Mouse (Mus musculus): Measurements from ENCODE around the gene Cables2. TPM values are rescaled to one million over a fixed set of nuclear protein-coding genes. Genes with fewer than 3 reads are reported as not detected.
A peak's percentile ranks its signal among the peaks of the same experiment; 100 is the strongest.

Gene Cables2
- total and polyA plus RNA-seq, 2 experiments, result 8.9 to 29.2 TPM

- DNase-seq (ENCODE audit: extremely low read depth, low read depth, low spot score), result no peak
- H3K79me2 ChIP-seq (ENCODE audit: control insufficient read depth, insufficient read depth, low read length), result no peaks in the 10 kb centered on the region
- H3K27me3 ChIP-seq (ENCODE audit: control insufficient read depth, insufficient read depth, low read length), result no peaks in the 10 kb centered on the region
- no peaks in the 10 kb centered on the region for H3K4me1 ChIP-seq (ENCODE audit: control insufficient read depth, insufficient read depth, low read length)
- no peak overlapping the region for H3K4me3 ChIP-seq (ENCODE audit: insufficient read depth, low read depth, low read length)
- H3K27ac ChIP-seq (replicated peaks; ENCODE audit: insufficient read depth, low read depth, low read length), result no peak overlapping the region
- WGBS, result 85% methylated on average over 12 of the region's 12 CpGs
- no peak overlapping the region for H3K9ac ChIP-seq (ENCODE audit: low read depth, low read length)
- TF ChIP-seq CTCF (IDR thresholded peaks at IDR 0.05; ENCODE audit: low read depth, low read length) (no peak), POLR2A (IDR thresholded peaks at IDR 0.05; ENCODE audit: extremely low read depth, insufficient read depth, low read length) (no peak)
- no peaks in the 10 kb centered on the region for H3K36me3 ChIP-seq (ENCODE audit: control insufficient read depth, insufficient read depth, low read length)
Measured at GRCm38 (mm10) chr2:180303468-180303867, 30.2 kb upstream of the Cables2 start.

DNA sequence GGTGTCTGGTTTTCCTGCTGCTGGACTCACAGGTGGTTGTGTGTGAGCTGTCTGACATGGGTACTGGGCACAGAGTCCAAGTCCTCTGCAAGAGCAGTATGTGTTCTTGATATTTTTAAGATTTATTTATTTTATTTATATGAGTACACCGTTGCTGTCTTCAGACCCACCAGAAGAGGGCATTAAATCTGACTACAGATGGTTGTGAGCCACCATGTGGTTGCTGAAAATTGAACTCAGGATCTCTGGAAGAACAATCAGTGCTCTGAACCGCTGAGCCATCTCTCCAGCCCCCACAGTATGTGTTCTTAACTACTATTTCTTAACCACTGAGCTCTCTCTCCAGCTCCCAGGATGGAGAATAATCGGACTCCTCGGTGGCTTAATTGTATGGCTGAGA, 28.9 kb upstream of the Cables2 start:
- TF ChIP-seq CTCF (IDR thresholded peaks at IDR 0.05; ENCODE audit: low read depth, low read length) (no peak), POLR2A (IDR thresholded peaks at IDR 0.05; ENCODE audit: extremely low read depth, insufficient read depth, low read length) (no peak)
- H3K79me2 ChIP-seq (ENCODE audit: control insufficient read depth, insufficient read depth, low read length), result no peaks in the 10 kb centered on the region
- no peak overlapping the region for H3K9ac ChIP-seq (ENCODE audit: low read depth, low read length)
- WGBS, result 87% methylated on average over 4 of the region's 4 CpGs
- H3K36me3 ChIP-seq (ENCODE audit: control insufficient read depth, insufficient read depth, low read length), result no peaks in the 10 kb centered on the region
- no peak for DNase-seq (ENCODE audit: extremely low read depth, low read depth, low spot score)
- H3K27ac ChIP-seq (replicated peaks; ENCODE audit: insufficient read depth, low read depth, low read length), result no peak overlapping the region
- no peak overlapping the region for H3K4me3 ChIP-seq (ENCODE audit: insufficient read depth, low read depth, low read length)
- no peaks in the 10 kb centered on the region for H3K4me1 ChIP-seq (ENCODE audit: control insufficient read depth, insufficient read depth, low read length)
- no peaks in the 10 kb centered on the region for H3K27me3 ChIP-seq (ENCODE audit: control insufficient read depth, insufficient read depth, low read length)

DNA sequence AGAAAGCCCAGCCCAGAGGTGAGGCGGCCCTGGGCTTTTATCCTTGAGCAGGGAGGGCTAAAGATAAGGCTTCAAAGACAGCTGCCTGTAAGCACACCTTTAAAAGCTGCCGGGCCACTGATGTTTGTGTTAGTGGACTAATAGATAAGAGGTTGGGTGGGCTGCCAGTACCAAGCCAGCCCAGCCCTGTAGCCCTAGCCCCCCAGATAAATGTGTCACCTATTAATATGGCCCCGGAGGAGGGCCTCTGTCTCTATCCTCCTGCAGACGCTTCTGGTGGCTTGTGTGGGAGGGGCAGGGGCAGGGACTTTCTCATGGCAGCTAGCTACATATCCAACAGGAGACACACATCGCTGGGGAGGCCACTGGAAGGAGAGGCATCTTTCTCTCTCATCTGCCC, 27.5 kb upstream of the Cables2 start:
- no peaks in the 10 kb centered on the region for H3K79me2 ChIP-seq (ENCODE audit: control insufficient read depth, insufficient read depth, low read length)
- no peak for TF ChIP-seq POLR2A (IDR thresholded peaks at IDR 0.05; ENCODE audit: extremely low read depth, insufficient read depth, low read length)
- TF ChIP-seq CTCF (IDR thresholded peaks at IDR 0.05; ENCODE audit: low read depth, low read length), result no peak
- H3K4me3 ChIP-seq (ENCODE audit: insufficient read depth, low read depth, low read length), result no peak overlapping the region
- H3K27ac ChIP-seq (replicated peaks; ENCODE audit: insufficient read depth, low read depth, low read length), result no peak overlapping the region
- H3K9ac ChIP-seq (ENCODE audit: low read depth, low read length), result no peak overlapping the region
- no peaks in the 10 kb centered on the region for H3K4me1 ChIP-seq (ENCODE audit: control insufficient read depth, insufficient read depth, low read length)
- H3K36me3 ChIP-seq (ENCODE audit: control insufficient read depth, insufficient read depth, low read length), result no peaks in the 10 kb centered on the region
- H3K27me3 ChIP-seq (ENCODE audit: control insufficient read depth, insufficient read depth, low read length), result no peaks in the 10 kb centered on the region
- 31% methylated on average over 5 of the region's 5 CpGs for WGBS
- no peak for DNase-seq (ENCODE audit: extremely low read depth, low read depth, low spot score)

- Histone ChIP-seq H3K4me1 (ENCODE audit: control insufficient read depth, insufficient read depth, low read length) (no peaks in the 10 kb centered on the region), H3K9ac (ENCODE audit: low read depth, low read length) (no peak overlapping the region), H3K27ac (replicated peaks; ENCODE audit: insufficient read depth, low read depth, low read length) (no peak overlapping the region), H3K27me3 (ENCODE audit: control insufficient read depth, insufficient read depth, low read length) (no peaks in the 10 kb centered on the region), H3K4me3 (ENCODE audit: insufficient read depth, low read depth, low read length) (no peak overlapping the region), H3K79me2 (ENCODE audit: control insufficient read depth, insufficient read depth, low read length) (no peaks in the 10 kb centered on the region), H3K36me3 (ENCODE audit: control insufficient read depth, insufficient read depth, low read length) (no peaks in the 10 kb centered on the region)
- no peak for DNase-seq (ENCODE audit: extremely low read depth, low read depth, low spot score)
- 39% methylated on average over 2 of the region's 2 CpGs for WGBS
- no peak for TF ChIP-seq CTCF (IDR thresholded peaks at IDR 0.05; ENCODE audit: low read depth, low read length)
- TF ChIP-seq POLR2A (IDR thresholded peaks at IDR 0.05; ENCODE audit: extremely low read depth, insufficient read depth, low read length), result no peak
Measured at GRCm38 (mm10) chr2:180300252-180300651, 27.0 kb upstream of the Cables2 start.

DNA sequence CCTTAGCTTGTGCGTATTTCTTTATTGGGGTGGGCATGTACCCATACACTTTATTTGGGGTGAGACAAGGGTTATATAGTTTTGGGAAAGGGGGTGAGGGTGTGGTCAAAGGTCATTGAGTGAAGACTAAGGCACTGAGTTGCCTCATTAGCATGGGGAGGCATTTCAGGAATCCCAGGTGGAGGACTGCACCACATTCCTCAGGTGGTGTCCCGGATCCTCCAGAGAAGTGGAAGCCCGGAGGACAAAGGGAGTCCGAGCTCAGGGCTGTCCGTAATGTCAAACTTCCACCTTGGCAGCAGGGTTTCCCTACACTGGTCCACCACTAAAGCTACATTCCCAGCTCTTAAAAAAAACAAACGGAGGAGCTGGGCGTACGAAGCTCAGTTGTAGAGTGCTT, 19.6 kb upstream of the Cables2 start:
- WGBS, result 93% methylated on average over 8 of the region's 8 CpGs
- DNase-seq (ENCODE audit: extremely low read depth, low read depth, low spot score), result no peak
- no peak for TF ChIP-seq POLR2A (IDR thresholded peaks at IDR 0.05; ENCODE audit: extremely low read depth, insufficient read depth, low read length)
- no peak for TF ChIP-seq CTCF (IDR thresholded peaks at IDR 0.05; ENCODE audit: low read depth, low read length)
- no peak overlapping the region for H3K9ac ChIP-seq (ENCODE audit: low read depth, low read length)
- H3K27ac ChIP-seq (replicated peaks; ENCODE audit: insufficient read depth, low read depth, low read length), result no peak overlapping the region
- H3K4me1 ChIP-seq (ENCODE audit: control insufficient read depth, insufficient read depth, low read length), result no peaks in the 10 kb centered on the region
- H3K79me2 ChIP-seq (ENCODE audit: control insufficient read depth, insufficient read depth, low read length), result no peaks in the 10 kb centered on the region
- no peak overlapping the region for H3K4me3 ChIP-seq (ENCODE audit: insufficient read depth, low read depth, low read length)
- no peaks in the 10 kb centered on the region; the same call in 1 of the 2 replicates for H3K27me3 ChIP-seq (ENCODE audit: control insufficient read depth, insufficient read depth, low read length)
- no peaks in the 10 kb centered on the region for H3K36me3 ChIP-seq (ENCODE audit: control insufficient read depth, insufficient read depth, low read length)

- 41% methylated on average over 4 of the region's 4 CpGs for WGBS
- H3K4me1 ChIP-seq (ENCODE audit: control insufficient read depth, insufficient read depth, low read length), result no peaks in the 10 kb centered on the region
- no peak overlapping the region for H3K9ac ChIP-seq (ENCODE audit: low read depth, low read length)
- H3K4me3 ChIP-seq (ENCODE audit: insufficient read depth, low read depth, low read length), result no peak overlapping the region
- H3K27me3 ChIP-seq (ENCODE audit: control insufficient read depth, insufficient read depth, low read length), result no peaks in the 10 kb centered on the region; the same call in 1 of the 2 replicates
- H3K79me2 ChIP-seq (ENCODE audit: control insufficient read depth, insufficient read depth, low read length), result no peaks in the 10 kb centered on the region
- 0 out of 2 replicates have a peak overlapping the region, but pooled peaks have one; percentile 24 for H3K27ac ChIP-seq (replicated peaks; ENCODE audit: insufficient read depth, low read depth, low read length)
- H3K36me3 ChIP-seq (ENCODE audit: control insufficient read depth, insufficient read depth, low read length), result no peaks in the 10 kb centered on the region
- no peak for TF ChIP-seq CTCF (IDR thresholded peaks at IDR 0.05; ENCODE audit: low read depth, low read length)
- no peak for TF ChIP-seq POLR2A (IDR thresholded peaks at IDR 0.05; ENCODE audit: extremely low read depth, insufficient read depth, low read length)
- no peak for DNase-seq (ENCODE audit: extremely low read depth, low read depth, low spot score)
Measured at GRCm38 (mm10) chr2:180292026-180292425, 18.7 kb upstream of the Cables2 start.
